Mouse (Mus musculus) urinary bladder, postnatal 14 days (tissue): ENCODE results near the gene Orai3.
"Not testable (repeated sequence)": the region's sequence is repeated elsewhere in the genome, so short reads cannot be mapped to it uniquely, and the experiment has no call there.

Experiments
- DNase-seq: peaks from one replicate; pipeline ENCODE4 v3.0.0; 2021; ENCODE audit warnings: low spot score

Gene Orai3

DNA sequence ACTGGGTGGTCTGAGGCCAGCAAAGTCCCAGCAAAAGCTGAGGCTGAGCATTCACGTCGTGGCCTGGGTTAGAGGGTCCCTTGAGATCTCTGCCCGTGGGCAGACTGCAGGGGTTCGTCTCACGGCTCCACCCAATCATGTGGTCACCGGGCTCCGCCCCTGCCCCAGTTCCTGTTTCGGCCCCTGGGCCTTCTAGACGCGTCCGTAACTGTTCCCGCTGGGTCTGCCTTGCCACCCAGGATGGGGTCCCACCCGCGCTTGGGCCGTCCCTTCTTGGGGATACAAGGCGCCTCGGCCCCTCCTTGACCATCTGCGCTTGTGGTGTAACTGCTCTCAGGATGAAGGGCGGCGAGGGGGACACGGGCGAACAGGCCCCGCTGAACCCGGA, at the start of gene Orai3:
TSS of gene Orai3 (plus strand) at position 165 of the 388 bp plus-strand sequence.
- DNase-seq: peak; percentile 90

DNA sequence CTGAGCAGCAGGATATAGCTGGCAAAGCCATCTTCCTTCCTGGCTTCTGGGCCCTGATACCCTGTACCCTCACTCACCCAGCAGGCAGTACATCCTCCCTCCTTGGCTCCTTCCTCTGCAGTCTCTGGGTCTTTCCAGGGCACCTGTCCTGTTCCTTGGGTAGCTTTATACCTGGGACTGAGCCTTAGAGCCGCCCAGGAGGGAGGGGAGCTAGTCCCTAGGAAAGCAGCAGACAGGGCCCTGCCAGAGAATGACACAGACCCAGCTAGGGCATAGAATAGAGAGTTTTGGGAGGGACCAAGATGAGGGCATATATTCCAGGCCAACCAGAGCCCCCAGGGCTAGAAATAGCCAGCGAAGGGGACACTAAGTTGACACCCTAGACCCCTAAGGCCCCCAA, 44.1 kb upstream of the Orai3 start:
- no peak for DNase-seq

DNA sequence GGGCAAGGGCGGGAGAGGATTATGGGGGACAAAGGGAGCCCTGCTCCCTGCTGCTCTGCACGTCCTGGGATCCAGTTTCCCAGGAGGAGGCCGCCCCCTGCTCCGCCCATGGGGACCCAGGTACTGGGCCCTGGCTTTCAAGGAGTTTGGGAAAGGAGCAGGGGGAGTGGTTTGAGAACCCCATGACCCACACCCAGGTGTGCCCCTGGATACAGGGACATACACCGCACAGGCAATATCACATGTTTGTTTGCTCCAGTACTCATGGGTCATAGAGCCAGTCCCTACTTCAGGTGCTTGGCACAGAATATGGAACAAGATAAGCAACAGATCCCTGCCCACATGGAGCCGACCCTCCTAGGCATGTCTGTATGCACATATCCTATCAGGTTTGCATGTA, 43.7 kb upstream of the Orai3 start:
- DNase-seq: no peak

DNA sequence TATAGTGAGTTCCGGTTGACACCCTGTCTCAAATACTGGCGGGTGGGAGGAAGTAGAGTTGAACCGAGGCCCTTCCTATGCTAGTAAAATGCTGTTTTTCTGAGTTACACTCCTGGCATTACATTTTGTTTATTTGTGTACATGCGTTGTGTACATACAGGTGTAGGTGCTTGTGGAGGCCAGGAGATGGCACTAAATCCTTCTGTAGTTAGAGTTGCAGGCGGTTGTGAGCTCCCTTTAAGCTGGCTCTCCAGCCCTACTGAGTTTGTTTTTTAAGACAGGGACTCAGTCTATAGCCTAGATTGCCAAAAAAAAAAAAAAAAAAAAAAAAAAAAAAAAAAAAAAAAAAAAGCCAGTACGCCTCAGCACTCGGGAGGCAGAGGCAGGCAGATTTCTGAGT, 41.7 kb upstream of the Orai3 start:
- DNase-seq: no peak

DNA sequence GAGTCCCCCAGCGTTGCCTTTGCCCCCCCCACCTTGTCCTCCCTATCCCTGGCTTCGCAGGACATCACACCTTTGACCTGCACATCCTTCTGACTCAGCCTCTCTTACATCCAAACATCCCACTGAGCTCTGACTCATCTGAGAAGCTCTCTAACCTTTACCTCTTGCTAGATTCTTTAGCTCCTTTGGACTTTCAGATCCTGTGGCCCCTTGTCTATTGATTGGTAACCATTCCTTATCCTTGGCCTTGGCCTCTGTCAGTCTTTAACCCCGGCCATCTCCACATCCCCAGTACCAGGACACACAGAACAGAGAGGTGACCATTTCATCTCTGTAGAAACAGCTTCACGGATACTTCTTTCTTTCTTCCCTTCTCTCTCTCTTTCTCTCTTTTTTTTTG, 39.4 kb upstream of the Orai3 start:
- no peak for DNase-seq

DNA sequence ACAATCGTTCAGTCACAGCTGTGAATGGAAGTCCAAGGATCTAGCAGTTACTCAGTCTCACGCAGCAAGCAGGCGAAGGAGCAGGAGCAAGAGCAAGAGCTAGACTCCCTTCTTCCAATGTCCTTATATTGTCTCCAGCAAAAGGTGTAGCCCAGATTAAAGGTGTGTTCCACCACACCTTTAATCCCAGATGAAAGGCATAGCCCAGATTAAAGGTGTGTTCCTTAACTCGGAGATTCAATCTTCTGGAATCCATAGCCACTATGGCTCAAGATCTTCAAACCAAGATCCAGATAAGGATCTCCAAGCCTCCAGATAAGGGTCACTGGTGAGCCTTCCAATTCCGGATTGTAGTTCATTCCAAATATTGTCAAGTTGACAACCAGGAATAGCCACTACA, 37.5 kb upstream of the Orai3 start, which contains the start of gene Ctf2:
TSS of gene Ctf2 (minus strand) at position 101 of the 400 bp plus-strand sequence.
- DNase-seq: not testable (repeated sequence)

DNA sequence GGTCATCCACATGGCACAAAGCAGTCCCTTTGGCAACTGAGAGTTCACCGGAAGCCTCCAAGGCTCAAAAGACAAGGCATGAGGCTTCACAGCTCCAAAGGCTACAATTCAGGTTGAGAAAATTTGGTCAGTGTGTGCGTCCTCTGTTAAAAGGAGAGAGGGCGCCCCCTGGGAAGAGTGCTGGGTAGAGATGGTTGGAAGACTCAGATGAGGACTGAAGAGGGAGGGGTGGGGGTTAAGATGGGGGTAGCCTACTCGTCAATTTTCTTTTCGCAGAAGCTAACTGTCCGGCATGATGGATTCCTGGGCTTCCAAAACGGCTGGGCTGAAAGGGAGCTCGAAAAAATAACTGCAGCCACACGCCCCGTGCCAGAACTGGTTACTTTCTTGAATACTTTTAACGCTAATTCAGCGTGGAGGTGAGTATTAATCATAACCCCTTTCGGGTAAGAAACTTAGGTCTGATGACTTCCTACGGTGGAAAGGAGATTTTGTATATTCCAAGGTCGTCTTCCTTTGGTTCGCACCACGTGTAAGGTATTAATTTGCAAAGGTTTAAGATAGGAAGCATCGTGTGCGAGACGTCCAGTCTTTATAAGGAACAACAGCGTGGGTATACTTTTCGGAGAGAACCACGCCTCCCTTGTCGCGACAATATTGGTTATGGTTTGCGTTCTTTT, 25.1 kb upstream of the Orai3 start, which contains the start of gene Fbxl19:
TSS of gene Fbxl19 (plus strand) at position 178 of the 680 bp plus-strand sequence.
- DNase-seq: peak; percentile 82

DNA sequence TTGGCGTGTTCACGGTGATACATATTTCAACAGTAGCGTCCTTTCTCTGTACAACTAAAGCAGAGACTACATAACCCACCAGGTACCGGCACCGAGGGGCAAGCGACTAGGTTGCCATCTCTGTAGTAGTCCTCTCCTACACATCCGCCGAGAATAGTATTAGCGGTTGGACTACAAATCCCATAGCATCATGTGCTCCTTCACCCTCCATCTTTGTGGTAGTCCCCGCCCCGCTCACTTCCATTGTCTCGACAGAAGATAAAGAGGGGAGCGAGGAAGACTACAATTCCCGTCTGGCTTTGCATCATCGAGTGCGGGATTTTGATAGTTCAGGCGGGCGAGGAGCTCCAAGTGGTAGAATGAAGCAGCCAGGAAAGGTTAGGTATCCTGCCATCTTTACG, 24.4 kb upstream of the Orai3 start:
- peak; percentile 93 for DNase-seq

DNA sequence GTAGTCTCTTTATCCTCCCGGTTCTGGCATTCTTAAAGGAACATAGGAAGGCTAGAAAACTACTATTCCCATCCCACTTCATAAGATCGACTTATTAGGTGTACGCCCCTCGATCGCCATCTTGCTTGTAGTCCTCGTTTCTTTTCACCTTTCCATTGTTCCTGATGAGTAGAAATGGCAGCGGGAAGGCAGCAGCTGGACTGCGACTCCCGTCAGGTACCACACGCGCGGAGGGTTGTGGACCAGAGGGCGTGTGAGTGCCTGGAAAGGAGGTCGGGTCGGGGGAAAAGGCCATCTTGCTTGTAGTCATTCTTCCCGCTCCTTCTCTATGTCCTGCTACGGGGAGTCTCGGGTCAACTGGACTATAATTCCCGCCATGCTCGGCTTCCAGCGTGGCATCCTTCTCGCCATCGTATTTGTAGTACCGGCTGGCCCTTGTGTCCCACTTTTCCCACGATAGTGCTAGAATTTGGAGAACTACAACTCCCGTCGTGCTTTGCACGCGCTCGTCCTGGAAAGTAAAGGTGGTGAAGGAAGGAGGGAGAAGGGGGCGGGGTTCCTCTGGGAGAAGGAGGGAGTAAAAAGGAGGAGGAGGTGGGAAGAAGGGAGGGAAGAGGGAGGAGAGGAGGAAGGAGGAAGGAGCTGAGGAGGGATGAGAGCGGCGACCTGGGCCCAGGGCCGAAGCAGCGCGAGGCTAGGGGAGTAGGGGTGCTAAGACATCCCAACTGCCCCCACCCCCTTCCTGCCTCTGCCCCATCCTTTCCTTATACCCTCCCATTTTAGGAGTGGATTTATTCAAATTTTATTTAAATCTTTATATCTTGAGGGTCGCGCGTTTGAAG, 23.7 kb upstream of the Orai3 start:
- peak; percentile 97 for DNase-seq

DNA sequence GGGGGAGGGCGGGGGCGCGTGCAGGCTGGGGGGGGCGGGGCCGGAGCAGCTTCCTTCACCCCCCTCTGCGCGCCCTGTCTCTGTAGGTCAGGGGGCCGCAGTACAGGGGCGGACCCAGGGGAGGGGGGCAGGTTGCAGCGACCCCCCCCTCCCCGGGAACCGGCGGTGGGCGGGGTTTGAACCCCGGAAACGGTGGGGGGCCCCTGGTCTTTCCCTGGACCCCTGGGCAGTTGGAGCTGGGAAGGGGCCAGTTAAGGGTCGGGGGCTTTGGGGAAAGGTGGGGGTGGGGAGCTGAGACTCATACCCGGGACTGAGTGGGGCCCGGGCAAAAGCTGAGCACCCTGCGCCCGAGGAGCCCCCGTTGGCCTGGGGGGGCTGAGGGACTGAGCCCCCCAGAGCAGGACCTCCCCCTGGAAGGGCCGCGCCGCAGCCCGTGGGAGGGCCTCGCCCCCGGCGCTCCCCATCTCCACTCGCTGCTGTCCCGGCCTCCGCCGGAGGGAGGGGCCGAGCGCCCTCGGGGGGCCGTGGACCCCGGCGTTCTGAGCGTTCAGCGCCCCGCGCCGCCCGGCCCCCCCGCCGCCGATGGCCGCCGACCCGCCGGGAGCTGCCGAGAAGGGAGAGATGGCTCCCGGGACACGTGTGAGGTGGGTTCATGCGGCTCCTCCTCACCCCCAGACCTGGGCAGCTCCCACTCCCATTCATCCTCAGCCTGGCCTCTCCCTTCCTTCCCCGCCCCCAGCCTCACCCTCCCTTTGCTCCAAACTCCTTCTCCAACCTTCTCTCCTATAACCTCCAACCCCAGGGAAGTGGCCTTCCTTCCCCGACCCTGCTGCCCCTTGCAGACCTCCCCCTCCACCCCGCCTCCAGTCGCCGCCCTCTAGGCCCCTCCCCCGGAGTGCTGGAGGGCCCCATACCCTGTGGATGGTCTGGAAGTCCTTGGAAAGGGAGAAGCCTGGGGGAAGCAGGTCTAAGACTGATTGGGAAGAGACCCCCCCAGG, 22.8 kb upstream of the Orai3 start:
- peak; percentile 20 for DNase-seq

DNA sequence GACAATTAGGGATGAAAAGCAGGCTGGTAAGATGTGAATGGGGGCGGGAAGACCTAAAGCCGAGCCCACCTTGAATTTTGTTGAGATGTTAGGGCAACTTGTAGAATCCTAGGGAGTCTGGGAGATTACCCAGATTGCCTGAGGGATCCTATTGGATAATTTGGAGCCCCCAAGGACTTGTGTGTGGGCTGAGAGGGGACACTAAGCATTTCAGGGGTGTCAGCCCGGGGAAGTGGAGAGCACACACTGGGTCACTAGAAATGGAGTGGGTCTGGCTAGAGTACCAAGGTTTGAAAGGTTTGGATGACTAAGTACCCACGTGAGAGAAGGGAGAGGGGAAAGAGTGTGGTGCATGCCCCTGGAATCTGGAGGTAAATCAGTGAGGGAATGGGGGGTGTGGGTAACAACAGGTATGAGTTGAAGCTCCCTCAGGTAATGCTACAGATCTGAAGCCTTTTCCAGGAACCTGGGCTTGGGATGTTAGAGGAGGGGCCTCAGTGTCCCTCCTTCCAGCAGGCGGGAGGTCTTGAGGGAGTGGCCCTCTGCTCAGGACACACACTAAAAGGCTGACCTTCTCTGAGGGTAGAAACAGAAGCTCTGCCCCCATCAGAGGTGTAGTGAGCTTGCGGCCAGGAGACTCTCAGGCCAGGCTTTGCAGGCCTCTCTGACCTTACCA, 21.9 kb upstream of the Orai3 start:
- DNase-seq: no peak

DNA sequence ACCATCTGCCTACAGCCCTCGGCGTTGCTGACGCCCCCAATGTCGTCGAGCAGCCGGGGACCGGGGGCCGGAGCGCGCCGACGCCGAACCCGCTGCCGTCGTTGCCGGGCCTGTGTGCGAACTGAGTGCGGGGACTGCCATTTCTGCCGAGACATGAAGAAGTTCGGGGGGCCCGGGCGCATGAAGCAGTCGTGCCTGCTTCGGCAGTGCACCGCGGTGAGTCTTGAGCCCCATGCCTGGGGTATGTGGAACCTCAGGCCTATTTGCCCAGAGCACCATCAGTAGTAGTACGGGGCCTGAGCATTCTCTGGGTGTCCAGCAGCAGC, 21.4 kb upstream of the Orai3 start:
- DNase-seq: no peak

DNA sequence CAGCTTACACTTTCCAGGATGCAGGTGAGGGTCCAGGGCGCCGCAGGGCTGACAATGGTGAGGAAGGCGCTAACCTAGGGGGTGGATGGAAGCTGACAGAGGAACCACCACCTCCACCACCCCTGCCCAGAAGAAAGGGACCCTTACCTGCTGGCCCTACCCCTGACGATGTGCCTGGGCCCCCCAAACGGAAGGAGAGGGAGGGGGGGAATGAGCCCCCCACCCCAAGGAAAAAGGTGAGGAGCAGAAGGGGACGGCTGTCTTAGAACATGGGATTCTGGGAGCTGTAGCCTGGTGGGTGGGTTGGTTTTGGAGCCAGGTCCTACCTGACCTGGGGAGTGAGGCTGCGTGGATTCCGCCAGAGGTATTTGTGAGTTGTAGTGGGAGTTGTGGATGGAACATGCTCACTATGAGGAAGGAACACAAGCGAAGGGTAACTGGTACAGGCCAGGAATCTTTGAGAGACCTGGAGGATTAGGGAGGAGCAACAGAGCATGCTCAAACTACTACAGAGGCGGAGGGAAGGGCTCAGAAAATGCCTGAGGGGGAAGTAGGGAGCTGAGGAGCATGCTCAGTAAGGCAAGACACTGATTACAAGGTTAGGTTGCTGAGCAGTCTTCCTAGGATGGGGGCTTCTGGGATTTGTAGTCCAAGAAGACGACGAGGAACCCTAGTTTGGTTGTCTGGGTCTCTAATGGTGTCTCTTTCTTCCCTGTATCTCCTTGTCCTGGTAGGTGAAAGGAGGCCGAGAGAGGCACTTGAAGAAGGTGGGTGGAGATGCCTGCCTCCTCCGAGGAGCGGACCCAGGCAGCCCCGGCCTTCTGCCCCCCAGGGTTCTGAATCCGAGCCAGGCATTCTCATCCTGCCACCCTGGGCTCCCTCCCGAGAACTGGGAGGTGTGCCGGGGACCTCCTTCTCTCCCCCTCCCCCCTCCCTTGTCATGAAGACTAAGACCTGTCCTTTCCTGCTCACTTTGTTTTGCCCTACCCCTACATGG, 19.2 kb upstream of the Orai3 start:
- no peak for DNase-seq

DNA sequence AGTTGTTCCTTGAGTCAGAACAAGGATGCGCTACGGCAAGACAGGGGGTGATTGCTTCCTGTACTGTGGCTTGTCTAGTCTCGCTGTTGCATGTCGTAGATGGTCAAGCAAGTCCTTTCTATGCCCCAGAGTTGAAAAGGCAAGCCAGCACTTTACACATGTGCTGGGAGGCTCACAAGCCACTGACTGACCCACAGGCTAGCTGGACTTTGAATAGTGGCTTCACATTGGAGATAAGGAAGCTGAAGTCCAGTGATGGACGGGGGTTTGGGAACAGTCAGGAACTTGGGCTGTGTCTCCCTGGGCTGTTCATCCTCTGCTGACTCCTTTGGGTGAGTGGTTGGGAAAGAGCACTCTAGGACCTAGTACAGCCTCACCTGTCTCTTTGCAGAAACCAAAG, 18.0 kb upstream of the Orai3 start:
- no peak for DNase-seq

DNA sequence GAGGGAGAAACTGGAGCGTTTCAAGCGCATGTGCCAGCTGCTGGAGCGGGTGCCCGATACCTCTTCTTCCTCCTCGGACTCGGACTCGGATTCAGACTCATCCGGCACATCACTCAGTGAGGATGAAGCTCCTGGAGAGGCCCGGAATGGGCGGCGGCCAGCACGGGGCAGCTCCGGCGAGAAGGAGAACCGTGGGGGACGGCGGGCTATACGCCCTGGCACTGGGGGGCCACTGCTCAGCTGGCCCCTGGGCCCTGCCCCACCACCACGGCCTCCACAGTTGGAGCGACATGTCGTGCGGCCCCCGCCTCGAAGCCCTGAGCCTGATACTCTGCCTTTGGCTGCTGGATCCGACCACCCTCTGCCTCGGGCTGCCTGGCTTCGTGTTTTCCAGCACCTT, 17.5 kb upstream of the Orai3 start:
- DNase-seq: no peak

DNA sequence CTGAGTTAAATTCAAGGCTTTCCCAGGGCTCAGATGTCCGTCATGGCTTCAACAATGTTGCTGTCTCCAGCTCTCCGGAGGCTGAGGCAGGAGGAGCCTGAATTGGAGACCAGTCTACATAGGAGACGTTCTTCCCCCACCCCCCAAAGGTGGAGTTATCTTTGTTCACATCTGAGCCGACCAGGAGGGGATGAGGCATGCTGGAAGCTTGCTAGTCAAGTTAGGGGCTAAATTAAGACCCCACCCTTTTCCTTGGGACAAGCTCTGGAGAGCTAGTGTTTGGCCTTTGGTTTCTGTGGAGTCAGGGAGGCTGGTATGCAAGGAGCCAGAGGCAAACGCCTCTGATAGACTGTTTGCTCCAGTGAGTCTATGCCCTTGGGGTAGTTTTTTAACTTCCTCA, 16.5 kb upstream of the Orai3 start:
- no peak for DNase-seq

DNA sequence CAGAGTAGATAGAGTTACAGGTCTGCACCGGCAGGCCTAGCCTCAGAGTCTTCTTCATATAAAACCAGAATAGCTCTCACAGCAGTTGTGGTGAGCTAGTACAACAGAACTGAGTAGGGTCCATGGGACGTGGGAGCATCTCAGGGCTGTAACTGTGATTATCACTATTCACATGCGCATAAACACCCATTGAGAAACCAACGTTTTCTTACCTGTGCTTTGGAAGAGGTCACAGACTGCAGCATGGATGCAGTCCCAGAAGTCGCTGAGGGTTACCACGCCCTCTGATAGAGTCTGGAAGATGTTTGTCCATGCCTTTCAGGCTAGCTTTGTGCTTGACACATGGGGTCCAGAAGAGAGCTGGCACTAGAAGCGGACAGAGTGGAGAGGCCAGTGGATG, 15.9 kb upstream of the Orai3 start:
- DNase-seq: no peak

DNA sequence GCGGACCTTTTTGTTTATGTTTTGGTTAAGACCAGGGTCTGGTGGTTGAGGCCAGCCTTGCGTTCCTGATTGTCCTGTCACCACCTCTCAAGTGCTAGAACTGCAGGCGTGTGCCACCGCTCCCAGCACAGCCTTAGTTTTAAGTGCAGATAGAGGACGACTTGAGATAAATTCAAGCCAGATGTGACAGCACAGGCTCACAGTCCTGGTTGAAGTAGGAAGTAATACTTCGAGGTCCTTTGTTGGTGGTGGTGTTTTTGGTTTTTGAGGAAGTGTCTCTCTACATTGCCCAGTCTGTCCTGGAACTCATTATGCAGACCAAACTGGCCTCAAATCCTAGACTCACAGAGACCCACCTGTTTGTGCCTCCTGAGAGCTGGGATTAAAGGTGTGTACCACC, 9.9 kb upstream of the Orai3 start:
- no peak for DNase-seq

DNA sequence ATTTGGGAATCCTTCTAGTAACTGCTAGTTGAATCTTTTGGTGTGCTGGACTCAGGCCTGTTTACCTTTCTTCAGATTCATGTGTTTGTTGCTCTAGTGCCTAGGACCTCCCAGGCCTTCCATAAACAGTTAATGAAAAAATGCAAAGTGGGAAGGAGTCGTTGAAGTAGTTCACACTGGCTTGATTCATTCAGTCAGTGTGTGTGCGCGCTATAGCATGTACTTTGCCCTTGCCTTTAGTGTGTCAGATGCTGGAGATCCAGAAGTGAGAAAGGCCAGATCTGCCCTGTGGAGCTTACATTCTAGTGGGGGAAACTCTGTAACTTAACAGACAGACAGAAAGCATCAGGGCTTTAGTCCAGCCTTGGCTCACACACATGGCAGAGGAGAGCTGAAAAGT, 9.1 kb upstream of the Orai3 start:
- DNase-seq: no peak

DNA sequence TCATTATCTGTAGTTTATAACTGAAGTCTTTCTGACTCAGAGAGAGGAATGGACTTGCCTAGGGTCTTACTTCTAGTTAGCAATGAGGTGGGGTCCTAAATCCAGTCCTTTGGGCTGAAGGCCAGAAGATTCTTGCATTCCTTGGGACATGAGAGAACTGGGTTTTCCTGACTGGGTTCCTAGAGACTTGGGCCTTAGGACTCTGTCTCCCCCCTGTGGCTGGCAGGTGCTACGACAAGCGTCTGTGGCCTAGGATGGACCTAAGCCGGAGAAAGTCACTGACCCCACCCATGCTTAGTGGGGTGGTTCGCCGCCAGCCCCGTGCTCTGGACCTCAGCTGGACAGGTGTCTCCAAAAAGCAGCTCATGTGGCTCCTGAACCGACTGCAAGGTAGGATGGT, 8.6 kb upstream of the Orai3 start:
- DNase-seq: peak; percentile 75

DNA sequence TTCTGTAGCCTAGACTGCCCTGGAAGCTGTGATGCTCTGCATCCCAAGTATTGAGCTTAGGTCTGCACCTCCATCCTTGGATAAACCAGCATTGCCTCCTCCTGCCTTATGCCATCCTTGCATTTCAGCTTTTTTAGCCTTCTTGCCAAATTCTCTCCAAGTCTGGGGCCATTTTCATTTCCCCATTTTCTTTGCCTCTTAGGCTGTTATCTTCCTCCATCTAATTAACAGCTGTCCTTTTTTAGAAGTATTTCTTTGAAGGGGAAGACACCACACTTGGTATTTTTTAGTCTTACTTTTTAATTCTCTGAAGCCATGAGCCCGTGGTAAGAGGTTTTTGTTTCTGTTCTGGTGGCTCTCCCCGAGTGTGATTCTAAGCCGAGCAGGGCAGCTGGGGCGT, 6.0 kb upstream of the Orai3 start:
- no peak for DNase-seq
